Mouse (Mus musculus) hindbrain, embryonic 14.5 days (tissue): ENCODE results near the gene Mus81. TPM values are rescaled to one million over a fixed set of nuclear protein-coding genes. Genes with fewer than 3 reads are reported as not detected.

Experiments used
- ATAC-seq: fragments of 200-750 bp; cut with Nextera tagmentation; 2 replicates; pipeline ENCODE4 v1.8.0; 2017; ENCODE audit warnings: moderate number of reproducible peaks, mild to moderate bottlenecking, moderate TSS enrichment, moderate library complexity; ENCODE audit not compliant: low FRiP score
- DNase-seq: peaks from one replicate; pipeline ENCODE4 v3.0.0-alpha.2; 2015; ENCODE audit warnings: low spot score
- H3K27ac ChIP-seq: fragments of 300-500 bp; sonication (generic); 2 replicates; pipeline ENCODE4 v1.5.1; 2014; ENCODE audit warnings: mild to moderate bottlenecking, moderate library complexity
- H3K27me3 ChIP-seq: fragments of 300-500 bp; sonication (generic); 2 replicates; pipeline ENCODE4 v1.6.1; 2014; ENCODE audit warnings: mild to moderate bottlenecking, low read length, mixed read lengths; ENCODE audit not compliant: control insufficient read depth, insufficient read depth
- H3K36me3 ChIP-seq: fragments of 300-500 bp; sonication (generic); replicated peaks from 2 replicates; pipeline ENCODE4 v1.6.1; 2014; ENCODE audit not compliant: control insufficient read depth, insufficient read depth
- H3K4me1 ChIP-seq: fragments of 300-500 bp; sonication (generic); replicated peaks from 2 replicates; pipeline ENCODE4 v1.6.1; 2014; ENCODE audit warnings: antibody characterized with exemption, low read length, mixed read lengths; ENCODE audit not compliant: control insufficient read depth, insufficient read depth
- H3K4me2 ChIP-seq: fragments of 300-500 bp; sonication (generic); replicated peaks from 2 replicates; pipeline ENCODE4 v1.6.1; 2014; ENCODE audit warnings: mild to moderate bottlenecking, moderate library complexity
- H3K4me3 ChIP-seq: fragments of 300-500 bp; sonication (generic); replicated peaks from 2 replicates; pipeline ENCODE4 v1.5.1; 2014; ENCODE audit warnings: mild to moderate bottlenecking, low read length
- H3K9ac ChIP-seq: fragments of 300-500 bp; sonication (generic); 2 replicates; pipeline ENCODE4 v1.6.1; 2014
- H3K9me3 ChIP-seq: fragments of 300-500 bp; sonication (generic); 2 replicates; pipeline ENCODE4 v1.6.1; 2016; ENCODE audit warnings: low read length; ENCODE audit not compliant: control insufficient read depth
- WGBS: fragments of 180-500 bp; shearing (Covaris S2); extraction: QIAGEN DNeasy Blood & Tissue Kit; methylation state at CpG from one replicate; pipeline ENCODE4 v1.1.7; 2014; 5-methylcytosine and 5-hydroxymethylcytosine counted together
- polyA plus RNA-seq: library from polyadenylated mRNA; unstranded; fragments of >200 nt; fragmentation: Nextera tagmentation; extraction: Ambion mirVana; gene quantifications from 2 replicates; pipeline ENCODE4 v1.2.1, GENCODE M21; 2014

The Mus81 gene
- polyA plus RNA-seq: 40.0 and 41.7 TPM in 2 replicates

- no peaks in the 10 kb centered on the region for H3K27me3 ChIP-seq
- H3K4me2 ChIP-seq: peak within 1 kb of the TSS; percentile 86
- WGBS: under 1% methylated on average over 39 of the region's 39 CpGs
- peak; percentile 63 for ATAC-seq
- H3K9ac ChIP-seq: peak within 1 kb of the TSS; percentile 59
- H3K4me1 ChIP-seq: peaks cover 30% of the 10 kb centered on the region
- peaks cover 43% of the 10 kb centered on the region for H3K36me3 ChIP-seq
- peak within 1 kb of the TSS; percentile 99 for H3K27ac ChIP-seq
- DNase-seq: peak; percentile 93
- H3K4me3 ChIP-seq: peak within 1 kb of the TSS; percentile 46
- no peaks in the 10 kb centered on the region for H3K9me3 ChIP-seq
Observed at GRCm38 (mm10) chr19:5487768-5488550, at the start of gene Mus81. Gene Mus81 (minus strand): TSS chr19:5488402.

GRCm38 (mm10) chr19:5532520-5532919 lies 44.3 kb upstream of the Mus81 start:
- Histone ChIP-seq H3K9me3 (no peaks in the 10 kb centered on the region), H3K4me2 (no peak overlapping the region), H3K4me1 (no peaks in the 10 kb centered on the region), H3K27me3 (peaks cover 9% of the 10 kb centered on the region; the same call in 1 of the 2 replicates), H3K9ac (no peak overlapping the region), H3K36me3 (no peaks in the 10 kb centered on the region), H3K27ac (no peak overlapping the region), H3K4me3 (no peak overlapping the region)
- DNase-seq (no peak), ATAC-seq (no peak)
- 81% methylated on average over 8 of the region's 8 CpGs for WGBS

GRCm38 (mm10) chr19:5530138-5530524 lies 41.9 kb upstream of the Mus81 start:
- H3K4me2 ChIP-seq: no peak overlapping the region
- no peak overlapping the region for H3K9ac ChIP-seq
- DNase-seq (no peak), ATAC-seq (no peak)
- no peaks in the 10 kb centered on the region for H3K4me1 ChIP-seq
- no peaks in the 10 kb centered on the region for H3K36me3 ChIP-seq
- H3K9me3 ChIP-seq: no peaks in the 10 kb centered on the region
- H3K27me3 ChIP-seq: peaks cover 9% of the 10 kb centered on the region; the same call in 1 of the 2 replicates
- H3K27ac ChIP-seq: no peak overlapping the region
- no peak overlapping the region for H3K4me3 ChIP-seq
- 22% methylated on average over 7 of the region's 7 CpGs for WGBS

GRCm38 (mm10) chr19:5529325-5530137 lies 41.3 kb upstream of the Mus81 start:
- H3K9me3 ChIP-seq: no peaks in the 10 kb centered on the region
- no peaks in the 10 kb centered on the region for H3K4me1 ChIP-seq
- H3K4me2 ChIP-seq: peak overlapping the region; percentile 28
- H3K36me3 ChIP-seq: no peaks in the 10 kb centered on the region
- H3K27me3 ChIP-seq: peaks cover 9% of the 10 kb centered on the region; the same call in 1 of the 2 replicates
- peak; percentile 82 for ATAC-seq
- no peak overlapping the region for H3K27ac ChIP-seq
- WGBS: 13% methylated on average over 20 of the region's 20 CpGs
- no peak overlapping the region for H3K9ac ChIP-seq
- no peak overlapping the region for H3K4me3 ChIP-seq
- DNase-seq: peak; percentile 83

GRCm38 (mm10) chr19:5525204-5525603 lies 37.0 kb upstream of the Mus81 start:
- 71% methylated on average over 5 of the region's 5 CpGs for WGBS
- ATAC-seq (no peak), DNase-seq (no peak)
- H3K9ac ChIP-seq: no peak overlapping the region
- H3K4me2 ChIP-seq: no peak overlapping the region
- no peaks in the 10 kb centered on the region for H3K36me3 ChIP-seq
- no peak overlapping the region for H3K4me3 ChIP-seq
- no peaks in the 10 kb centered on the region for H3K4me1 ChIP-seq
- no peak overlapping the region for H3K27ac ChIP-seq
- no peaks in the 10 kb centered on the region for H3K27me3 ChIP-seq
- no peaks in the 10 kb centered on the region for H3K9me3 ChIP-seq

- 89% methylated on average over 3 of the region's 3 CpGs for WGBS
Observed at GRCm38 (mm10) chr19:5518721-5519120, 30.5 kb upstream of the Mus81 start.

GRCm38 (mm10) chr19:5516906-5517505 lies 28.8 kb upstream of the Mus81 start:
- 80% methylated on average over 8 of the region's 8 CpGs for WGBS
- no peaks in the 10 kb centered on the region for H3K9me3 ChIP-seq
- H3K4me3 ChIP-seq: no peak overlapping the region
- H3K27me3 ChIP-seq: no peaks in the 10 kb centered on the region
- H3K4me1 ChIP-seq: 0 out of 2 replicates have a peak, but pooled peaks cover 2% of the 10 kb centered on the region
- ATAC-seq (no peak), DNase-seq (no peak)
- H3K36me3 ChIP-seq: no peaks in the 10 kb centered on the region
- H3K9ac ChIP-seq: no peak overlapping the region
- H3K27ac ChIP-seq: no peak overlapping the region
- H3K4me2 ChIP-seq: no peak overlapping the region

More at GRCm38 (mm10) chr19:5518721-5519120, 30.5 kb upstream of the Mus81 start:
- H3K27me3 ChIP-seq: no peaks in the 10 kb centered on the region
- DNase-seq (no peak), ATAC-seq (no peak)
- no peak overlapping the region for H3K4me2 ChIP-seq
- H3K9me3 ChIP-seq: no peaks in the 10 kb centered on the region
- no peaks in the 10 kb centered on the region for H3K36me3 ChIP-seq
- no peak overlapping the region for H3K9ac ChIP-seq
- H3K27ac ChIP-seq: no peak overlapping the region
- H3K4me3 ChIP-seq: no peak overlapping the region
- H3K4me1 ChIP-seq: no peaks in the 10 kb centered on the region

GRCm38 (mm10) chr19:5515840-5516777 lies 27.9 kb upstream of the Mus81 start:
- Histone ChIP-seq H3K9ac (no peak overlapping the region), H3K27me3 (no peaks in the 10 kb centered on the region), H3K4me2 (no peak overlapping the region), H3K4me3 (no peak overlapping the region), H3K36me3 (no peaks in the 10 kb centered on the region), H3K9me3 (no peaks in the 10 kb centered on the region), H3K4me1 (peaks cover 5% of the 10 kb centered on the region; the same call in 1 of the 2 replicates), H3K27ac (no peak overlapping the region)
- DNase-seq (no peak), ATAC-seq (no peak)
- WGBS: 65% methylated on average over 7 of the region's 7 CpGs
